Mouse (Mus musculus) megakaryocyte, embryonic 14.5 days (primary cell): ENCODE measurements around the gene Myb.

Experiments
- FLI1 ChIP-seq: IDR thresholded peaks from 2 replicates; pipeline ENCODE4 v1.6.1; 2012; ENCODE audit warnings: low read length, inconsistent platforms, mixed read lengths
- GATA1 ChIP-seq: IDR thresholded peaks from 3 replicates; pipeline ENCODE4 v1.6.1; 2012; ENCODE audit warnings: mixed read lengths, low read length, inconsistent platforms, borderline replicate concordance

DNA sequence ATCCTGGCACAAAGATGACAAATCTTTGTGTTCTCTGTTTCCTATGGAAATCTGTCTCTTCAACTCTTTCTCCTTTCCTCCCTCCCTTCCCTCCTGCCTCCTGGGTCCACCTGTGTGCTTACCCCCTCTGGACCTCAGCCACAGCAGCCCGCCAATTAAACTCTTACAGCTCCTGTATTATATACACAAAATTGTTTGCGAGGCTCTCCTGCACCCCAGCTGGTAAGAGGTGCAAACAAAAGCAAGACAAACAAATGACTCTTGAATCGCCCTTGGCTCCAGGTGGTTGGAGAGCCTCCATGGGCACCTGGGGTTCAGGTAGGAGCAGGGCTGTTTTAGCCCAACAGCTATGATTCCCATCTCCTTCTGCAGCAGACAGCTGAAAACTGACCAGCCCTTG lies 71.2 kb downstream of the Myb start:
- no peak for TF ChIP-seq GATA1
- TF ChIP-seq FLI1: no peak
